Mouse (Mus musculus): Measurements from ENCODE around the gene Cela1.

DNA sequence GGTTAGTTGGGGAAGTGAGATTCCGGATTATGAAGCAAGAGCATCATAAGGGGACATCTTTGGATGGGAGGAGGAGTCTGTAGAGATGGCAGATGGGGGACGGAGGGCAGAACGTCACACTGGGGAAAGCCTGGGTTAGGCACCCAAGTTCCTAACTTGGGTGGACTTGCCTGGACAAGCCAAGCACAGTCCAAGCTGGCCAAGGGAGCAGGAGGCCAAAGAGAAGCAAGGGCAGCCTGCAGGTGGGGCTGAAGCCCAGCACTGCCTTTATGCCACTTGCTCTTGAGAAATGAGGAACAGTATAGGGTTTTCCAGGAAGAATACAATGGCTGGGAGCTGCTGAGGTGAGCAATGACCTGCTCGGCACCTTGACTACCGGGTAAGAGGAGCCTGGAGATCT lies 31.5 kb upstream of the Cela1 start:
- no peak for TF ChIP-seq CTCF (IDR thresholded peaks at IDR 0.05; ENCODE audit: control insufficient read depth, insufficient read depth, insufficient read length)
- no peak for TF ChIP-seq FOSL1 (IDR thresholded peaks at IDR 0.05; ENCODE audit: insufficient read depth, low read length, poor library complexity, severe bottlenecking)
- no peak for TF ChIP-seq CEBPB (IDR thresholded peaks at IDR 0.05; ENCODE audit: low read depth)

Measured in C2C12 (cell line).